Comparison of ENCODE assay signal across 27 mouse cellular contexts in genomic region chr11:5516617-5517016, GRCm38 (mm10). TPM values are rescaled to one million over a fixed set of nuclear protein-coding genes. Genes with fewer than 3 reads are reported as not detected.
DNase-seq lines count a peak whose midpoint lies in the region; ATAC-seq and TF ChIP-seq lines count a peak whose summit lies in the region.
"Had no signal": no experiment of that assay in that cellular context is flagged by ENCODE, and none has a peak within 500 bp of the region (broad histone marks: within the 10 kb centered on the region; RNA-seq: fewer than 3 reads in every experiment).

No protein-coding gene starts in this region.

- peak; percentile 86 for DNase-seq in heart, adult 11 months
- DNase-seq in heart, adult 8-10 months (ENCODE audit: low spot score) = no peak
- no peak for DNase-seq in testis, postnatal 10 days (ENCODE audit: low spot score)
- DNase-seq in R1 (ENCODE audit: low read depth, low spot score) = peak; percentile 60
- no peak for DNase-seq in right cerebral cortex, postnatal 4 days
- DNase-seq: adrenal gland, adult 8-10 months; adrenal gland, postnatal 14 days; adrenal gland, postnatal 36 days; cerebellum, adult 11-12 months; cerebellum, adult 2 months; cerebellum, adult 9-10 months; cerebellum, postnatal 10 days; cerebellum, postnatal 25 days; forebrain, postnatal 0 days had no signal

- H3K4me1 ChIP-seq in testis, adult 2 months (ENCODE audit: control insufficient read depth, insufficient read depth, low read length) = peaks cover 2% of the 10 kb centered on the region; the same call in 1 of the 2 replicates
- peaks cover 6% of the 10 kb centered on the region for H3K4me1 ChIP-seq in ES-Bruce4 (ENCODE audit: control insufficient read depth, insufficient read depth, low read length)
- H3K4me1 ChIP-seq: embryonic facial prominence, embryonic 12.5 days had no signal

- H3K27me3 ChIP-seq in testis, adult 2 months (ENCODE audit: control insufficient read depth, insufficient read depth, low read length) = no peaks in the 10 kb centered on the region
- no peaks in the 10 kb centered on the region for H3K27me3 ChIP-seq in ES-Bruce4 (ENCODE audit: control insufficient read depth, insufficient read depth, low read length, poor library complexity, severe bottlenecking)
- H3K27me3 ChIP-seq: CH12.LX; embryonic facial prominence, embryonic 12.5 days; forebrain, embryonic 12.5 days had no signal

- TF ChIP-seq CTCF in testis, adult 2 months (IDR thresholded peaks at IDR 0.05; ENCODE audit: control insufficient read depth, insufficient read depth, insufficient replicate concordance, low read depth, low read length) = no peak
- no peak for TF ChIP-seq CTCF in ES-Bruce4 (IDR thresholded peaks at IDR 0.05; ENCODE audit: low read depth, low read length)

- H3K36me3 ChIP-seq in testis, adult 2 months (ENCODE audit: control insufficient read depth, insufficient read depth, low read length) = no peaks in the 10 kb centered on the region
- no peaks in the 10 kb centered on the region for H3K36me3 ChIP-seq in ES-Bruce4 (ENCODE audit: control insufficient read depth, insufficient read depth, low read length, poor library complexity, severe bottlenecking)
- H3K36me3 ChIP-seq: embryonic facial prominence, embryonic 10.5 days; embryonic facial prominence, embryonic 12.5 days; forebrain, embryonic 12.5 days had no signal

- no peak for ATAC-seq in CD4-positive, CD25-positive, alpha-beta regulatory T cell, adult 4 months
- ATAC-seq: activated CD4-positive, CD25-positive, alpha-beta regulatory T cell, adult 4 months; forebrain, embryonic 14.5 days; forebrain, postnatal 0 days had no signal

- TF ChIP-seq EP300 in ES-Bruce4 (IDR thresholded peaks at IDR 0.05; ENCODE audit: insufficient read depth, low read depth, low read length) = no peak

- no peaks in the 10 kb centered on the region for H3K9me3 ChIP-seq in ES-Bruce4 (replicated peaks; ENCODE audit: control insufficient read depth, insufficient read depth, low read length, poor library complexity, severe bottlenecking)
- H3K9me3 ChIP-seq: embryonic facial prominence, embryonic 10.5 days; embryonic facial prominence, embryonic 12.5 days; forebrain, embryonic 12.5 days had no signal

- peak overlapping the region; percentile 39 for H3K4me3 ChIP-seq in testis, adult 2 months (ENCODE audit: control insufficient read depth, low read depth, low read length)
- H3K4me3 ChIP-seq in ES-Bruce4 (ENCODE audit: low read depth, low read length) = peak overlapping the region; percentile 69
- H3K4me3 ChIP-seq: embryonic facial prominence, embryonic 10.5 days; embryonic facial prominence, embryonic 12.5 days; forebrain, embryonic 12.5 days had no signal

- peak overlapping the region; percentile 45 for H3K9ac ChIP-seq in ES-Bruce4 (ENCODE audit: low read depth, poor library complexity, severe bottlenecking)
- H3K9ac ChIP-seq: embryonic facial prominence, embryonic 12.5 days; forebrain, embryonic 12.5 days; forebrain, postnatal 0 days had no signal

- TF ChIP-seq POLR2A in testis, adult 2 months (IDR thresholded peaks at IDR 0.05; ENCODE audit: control insufficient read depth, low read depth, low read length) = no peak
- TF ChIP-seq POLR2A in ES-Bruce4 (IDR thresholded peaks at IDR 0.05; ENCODE audit: insufficient read depth, low read length) = no peak

- no peak overlapping the region for H3K27ac ChIP-seq in testis, adult 2 months (ENCODE audit: control insufficient read depth, insufficient read depth, low read depth, low read length)
- H3K27ac ChIP-seq in ES-Bruce4 (ENCODE audit: insufficient read depth, low read length) = no peak overlapping the region
- H3K27ac ChIP-seq: embryonic facial prominence, embryonic 10.5 days; embryonic facial prominence, embryonic 12.5 days; forebrain, embryonic 12.5 days had no signal

RNA-seq across cellular contexts. Expression of gene Xbp1, which starts 3.8 kb away (rescaled TPM):
- 10 to 100 TPM; 53.5 to 76.4 (median 71.0) TPM for total RNA-seq in heart, adult 8-10 months (2022)
- polyA plus RNA-seq in testis, adult 2 months (2012; rRNA removed) = 9.0 and 9.2 TPM in 2 replicates
- polyA plus RNA-seq in ES-Bruce4 (2011; ENCODE audit: insufficient read depth, insufficient read length, low read depth, missing spikeins) = 44.0 and 46.7 TPM in 2 replicates
- polyA plus RNA-seq in CD4-positive, CD25-positive, alpha-beta regulatory T cell, adult 4 months (2017; shearing (Covaris generic)) = 10 to 100 TPM; 38.9 to 44.7 TPM

RNA-seq across cellular contexts. Expression of gene Ccdc117, which starts 25.4 kb away (rescaled TPM):
- 10 to 100 TPM; 19.8 to 27.1 (median 22.6) TPM for total RNA-seq in heart, adult 8-10 months (2022)
- polyA plus RNA-seq in testis, adult 2 months (2012; rRNA removed) = 25.2 and 37.6 TPM in 2 replicates
- polyA plus RNA-seq in ES-Bruce4 (2011; ENCODE audit: insufficient read depth, insufficient read length, low read depth, missing spikeins) = 45.4 and 52.0 TPM in 2 replicates
- 1 to 10 TPM; 2.9 to 5.2 TPM for polyA plus RNA-seq in CD4-positive, CD25-positive, alpha-beta regulatory T cell, adult 4 months (2017; shearing (Covaris generic))

RNA-seq across cellular contexts. Expression of gene Ankrd36, which starts 52.9 kb away (rescaled TPM):
- total RNA-seq in heart, adult 8-10 months (2022) = not detected
- polyA plus RNA-seq in testis, adult 2 months (2012; rRNA removed) = 250 and 260 TPM in 2 replicates
- polyA plus RNA-seq in ES-Bruce4 (2011; ENCODE audit: insufficient read depth, insufficient read length, low read depth, missing spikeins) = not detected in 2 replicates
- not detected for polyA plus RNA-seq in CD4-positive, CD25-positive, alpha-beta regulatory T cell, adult 4 months (2017; shearing (Covaris generic))
- total RNA-seq: adrenal gland, adult 18-20 months; adrenal gland, adult 8-10 months; adrenal gland, postnatal 14 days; adrenal gland, postnatal 36 days; CH12.LX had no signal
- polyA plus RNA-seq: activated CD4-positive, CD25-positive, alpha-beta regulatory T cell, adult 4 months; C2C12; cerebellum, adult 2 months; cortical plate, adult 2 months; embryonic facial prominence, embryonic 10.5 days; embryonic facial prominence, embryonic 14.5 days; forebrain, embryonic 14.5 days; forebrain, postnatal 0 days had no signal

Comparison
In these comparisons a context has a peak if more than half of its experiments do, and no peak if none do; other contexts are left out.
1. DNase-seq: peak in heart, adult 11 months (single experiment) and R1 (single experiment); none in heart, adult 8-10 months (single experiment), testis, postnatal 10 days (single experiment) and right cerebral cortex, postnatal 4 days (single experiment).
2. RNA of gene Ankrd36, which starts 52.9 kb away (polyA plus RNA-seq): 250 to 260 TPM in testis, adult 2 months; not detected in ES-Bruce4 and not detected in CD4-positive, CD25-positive, alpha-beta regulatory T cell, adult 4 months; every median in the first group is over 100 times any median in the second.